Mouse (Mus musculus): ENCODE results near the gene Cdc42se1.

DNA sequence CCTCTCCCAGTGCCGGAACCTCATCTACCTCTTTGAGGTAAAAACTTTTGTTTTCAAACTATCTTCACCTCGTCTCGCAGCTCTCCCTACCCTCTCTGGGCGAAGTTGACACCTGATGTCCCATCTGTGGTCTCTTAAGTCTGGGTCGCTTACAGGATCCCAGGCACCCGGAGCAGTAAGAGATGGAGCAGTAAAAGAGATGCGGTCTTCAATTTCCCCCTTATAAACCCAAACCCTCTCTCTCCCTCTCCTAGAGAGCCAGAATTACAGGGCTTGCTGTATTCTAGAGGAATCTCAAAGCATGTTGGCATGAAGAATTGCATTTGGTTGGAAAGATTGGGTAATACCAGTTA, 55.0 kb downstream of the Cdc42se1 start:
- TF ChIP-seq POLR2A (IDR thresholded peaks at IDR 0.05; ENCODE audit: extremely low read depth, insufficient read depth, low read length) (no peak), CTCF (IDR thresholded peaks at IDR 0.05; ENCODE audit: extremely low read depth, insufficient read depth, low read length) (no peak)
